Mouse (Mus musculus) spleen, postnatal 14 days (tissue): ENCODE measurements around the gene Stra6.

Experiments used
- DNase-seq, 2 experiments: peaks; one replicate each; pipeline ENCODE4 v3.0.0; 2021 to 2022; ENCODE audit warnings: low spot score in 2 of 2

The Stra6 gene

GRCm38 (mm10) chr9:58063531-58063930 is at the start of gene Stra6:
Stra6 (plus strand) TSS chr9:58063788.
- no peak for DNase-seq

- DNase-seq: no peak
Measured at GRCm38 (mm10) chr9:58014393-58015160, 49.0 kb upstream of the Stra6 start.

- no peak for DNase-seq
Measured at GRCm38 (mm10) chr9:58015856-58016255, 47.7 kb upstream of the Stra6 start.

- no peak for DNase-seq
Measured at GRCm38 (mm10) chr9:58016962-58017361, 46.6 kb upstream of the Stra6 start.

GRCm38 (mm10) chr9:58018385-58018784 is 45.2 kb upstream of the Stra6 start:
- no peak for DNase-seq

- DNase-seq: no peak
Measured at GRCm38 (mm10) chr9:58025995-58026394, 37.6 kb upstream of the Stra6 start.

GRCm38 (mm10) chr9:58027426-58028180 is 36.0 kb upstream of the Stra6 start:
- DNase-seq: no peak

GRCm38 (mm10) chr9:58028841-58029240 is 34.7 kb upstream of the Stra6 start:
- no peak for DNase-seq

- no peak for DNase-seq
Measured at GRCm38 (mm10) chr9:58029635-58030034, 34.0 kb upstream of the Stra6 start.

- DNase-seq: no peak
Measured at GRCm38 (mm10) chr9:58031895-58032294, 31.7 kb upstream of the Stra6 start.

GRCm38 (mm10) chr9:58035519-58035918 is 28.1 kb upstream of the Stra6 start:
- no peak for DNase-seq

GRCm38 (mm10) chr9:58035951-58036698 is 27.5 kb upstream of the Stra6 start:
- no peak for DNase-seq

GRCm38 (mm10) chr9:58036961-58037360 is 26.6 kb upstream of the Stra6 start:
- no peak for DNase-seq

GRCm38 (mm10) chr9:58038500-58039168 is 25.0 kb upstream of the Stra6 start:
- peak; percentile 25 to 55 for DNase-seq

GRCm38 (mm10) chr9:58040977-58041376 is 22.6 kb upstream of the Stra6 start:
- no peak for DNase-seq

GRCm38 (mm10) chr9:58042391-58042790 is 21.2 kb upstream of the Stra6 start:
- DNase-seq: no peak

- no peak for DNase-seq
Measured at GRCm38 (mm10) chr9:58043496-58044017, 20.0 kb upstream of the Stra6 start.

GRCm38 (mm10) chr9:58044828-58045227 is 18.8 kb upstream of the Stra6 start:
- DNase-seq: no peak

- no peak for DNase-seq
Measured at GRCm38 (mm10) chr9:58045646-58046045, 17.9 kb upstream of the Stra6 start.

- DNase-seq: no peak
Measured at GRCm38 (mm10) chr9:58047061-58047460, 16.5 kb upstream of the Stra6 start.

- DNase-seq: no peak
Measured at GRCm38 (mm10) chr9:58048621-58049020, 15.0 kb upstream of the Stra6 start.

- DNase-seq: no peak
Measured at GRCm38 (mm10) chr9:58049186-58049585, 14.4 kb upstream of the Stra6 start.
